Mouse (Mus musculus): Measurements from ENCODE around the gene Fbxl19. TPM values are rescaled to one million over a fixed set of nuclear protein-coding genes. Genes with fewer than 3 reads are reported as not detected.

The Fbxl19 gene
- 138 and 171 TPM in 2 replicates for polyA plus RNA-seq (2012; rRNA removed)

GRCm38 (mm10) chr7:127744366-127745045, at the start of gene Fbxl19:
TSS of gene Fbxl19 (plus strand) at chr7:127744543.
- DNase-seq (ENCODE audit: low read depth): peak; percentile 88
- TF ChIP-seq POLR2A (IDR thresholded peaks at IDR 0.05; ENCODE audit: borderline replicate concordance, extremely low read depth, insufficient read depth, insufficient read length, poor library complexity, severe bottlenecking): no peak
- peak; percentile 63; the same call in 1 of the 2 replicates for TF ChIP-seq CTCF (IDR thresholded peaks at IDR 0.05; ENCODE audit: borderline replicate concordance, extremely low read depth, insufficient read depth, insufficient read length)

- TF ChIP-seq CTCF (IDR thresholded peaks at IDR 0.05; ENCODE audit: borderline replicate concordance, extremely low read depth, insufficient read depth, insufficient read length) (no peak), POLR2A (IDR thresholded peaks at IDR 0.05; ENCODE audit: borderline replicate concordance, extremely low read depth, insufficient read depth, insufficient read length, poor library complexity, severe bottlenecking) (no peak)
Measured at GRCm38 (mm10) chr7:127698986-127699385, 45.4 kb upstream of the Fbxl19 start.

DNA sequence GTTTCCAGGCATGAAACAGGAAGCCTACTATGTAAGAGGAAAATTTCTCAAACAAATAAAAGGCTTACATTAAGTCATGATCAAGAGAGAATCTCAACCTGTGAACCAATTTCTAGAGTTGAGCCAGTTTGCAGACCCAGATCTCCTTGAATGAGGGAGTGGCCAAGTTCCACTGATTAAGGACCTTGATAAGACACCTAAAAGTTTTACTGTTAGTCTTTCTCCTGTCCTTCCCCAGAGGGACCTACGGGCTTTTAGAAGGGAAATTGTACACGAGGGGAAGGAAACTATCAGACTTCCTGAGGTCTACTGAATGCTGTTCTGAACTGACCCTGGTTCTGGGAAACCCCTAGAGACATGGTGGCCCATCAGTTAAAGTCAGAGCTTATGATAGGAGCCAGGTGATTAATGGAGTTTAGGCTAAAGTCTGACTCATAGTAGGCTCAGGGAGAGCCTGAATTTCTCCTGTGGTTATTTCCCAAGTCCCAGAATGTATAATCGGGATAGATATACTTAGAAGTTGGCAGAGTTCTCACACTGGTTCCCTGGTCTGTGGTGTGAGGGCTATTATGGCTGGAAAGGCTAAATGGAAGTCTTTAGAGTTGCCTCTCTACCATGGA, 43.5 kb upstream of the Fbxl19 start:
- no peak for DNase-seq (ENCODE audit: low read depth)
- TF ChIP-seq CTCF (IDR thresholded peaks at IDR 0.05; ENCODE audit: borderline replicate concordance, extremely low read depth, insufficient read depth, insufficient read length) (no peak), POLR2A (IDR thresholded peaks at IDR 0.05; ENCODE audit: borderline replicate concordance, extremely low read depth, insufficient read depth, insufficient read length, poor library complexity, severe bottlenecking) (no peak)

More at GRCm38 (mm10) chr7:127698986-127699385, 45.4 kb upstream of the Fbxl19 start:
- no peak for DNase-seq (ENCODE audit: low read depth)

DNA sequence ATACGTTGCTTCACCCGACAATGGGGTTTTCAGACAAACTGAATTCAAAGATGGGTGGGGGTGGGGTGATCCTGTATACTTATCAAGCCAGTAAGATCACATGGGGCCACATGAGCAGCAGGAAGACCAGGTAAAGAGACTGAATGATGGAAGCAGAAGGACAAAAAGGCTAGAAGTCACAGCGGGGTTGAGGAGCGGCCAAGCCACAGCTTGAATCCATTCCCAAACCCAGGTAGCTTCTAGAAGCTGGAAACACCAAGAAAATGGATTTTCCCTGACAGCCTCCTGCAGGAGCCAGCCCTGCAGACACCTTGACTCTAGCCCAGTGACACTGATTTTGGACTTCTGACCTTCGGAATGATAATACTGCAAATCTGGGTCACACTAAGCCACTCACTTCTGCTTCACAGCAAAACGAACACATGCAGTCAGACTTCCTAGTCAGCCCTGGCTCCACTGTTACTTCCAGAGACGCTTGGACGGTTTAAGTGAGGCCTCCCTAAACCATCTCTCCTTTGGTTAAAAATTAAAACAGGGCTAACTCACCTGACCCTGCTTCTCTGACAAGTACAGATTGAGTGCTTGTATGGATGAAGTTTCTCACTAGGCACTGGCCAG, 40.7 kb upstream of the Fbxl19 start:
- no peak for TF ChIP-seq CTCF (IDR thresholded peaks at IDR 0.05; ENCODE audit: borderline replicate concordance, extremely low read depth, insufficient read depth, insufficient read length)
- TF ChIP-seq POLR2A (IDR thresholded peaks at IDR 0.05; ENCODE audit: borderline replicate concordance, extremely low read depth, insufficient read depth, insufficient read length, poor library complexity, severe bottlenecking): no peak

DNA sequence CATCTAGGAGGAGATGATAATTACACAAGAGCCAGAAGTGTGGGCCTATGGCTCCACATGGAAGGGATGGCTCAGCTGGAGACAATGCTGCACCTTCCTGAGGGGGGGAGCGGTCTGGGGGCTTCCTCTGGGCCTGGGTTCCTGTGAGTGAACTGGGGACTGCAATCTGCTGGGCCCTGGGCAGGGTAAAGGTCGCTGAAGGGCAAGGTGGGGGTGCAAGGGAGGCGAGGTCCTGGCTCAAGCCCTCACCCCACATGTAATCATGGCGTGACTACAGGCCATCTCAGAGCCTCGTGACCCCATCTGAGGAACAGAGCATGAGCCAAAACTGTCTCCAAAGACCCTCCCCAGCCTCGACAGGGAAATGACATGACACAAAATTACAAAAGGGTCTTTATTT, 39.7 kb upstream of the Fbxl19 start:
- TF ChIP-seq CTCF (IDR thresholded peaks at IDR 0.05; ENCODE audit: borderline replicate concordance, extremely low read depth, insufficient read depth, insufficient read length) (no peak), POLR2A (IDR thresholded peaks at IDR 0.05; ENCODE audit: borderline replicate concordance, extremely low read depth, insufficient read depth, insufficient read length, poor library complexity, severe bottlenecking) (no peak)
- DNase-seq (ENCODE audit: low read depth): no peak

More for the DNA sequence above, 40.7 kb upstream of the Fbxl19 start:
- DNase-seq (ENCODE audit: low read depth): no peak

DNA sequence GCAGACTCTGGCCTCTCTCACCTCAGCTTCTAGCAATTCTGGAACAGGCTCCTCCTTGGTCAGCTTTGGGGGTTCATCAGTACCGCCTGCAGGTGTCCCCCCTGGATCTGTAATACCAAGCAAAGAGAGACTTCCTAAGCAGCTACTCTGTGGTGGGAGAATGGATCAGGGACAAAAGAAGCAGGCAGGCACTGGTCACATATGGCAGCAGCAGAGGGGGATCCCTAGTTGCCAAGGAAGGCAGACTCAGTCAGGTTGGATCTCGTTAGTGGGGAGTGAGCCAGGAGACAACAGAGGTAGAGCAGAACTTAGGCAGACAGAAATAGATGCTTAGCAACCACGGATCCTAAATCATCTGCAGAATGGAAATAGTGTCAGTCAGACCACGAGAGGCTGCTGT, 38.6 kb upstream of the Fbxl19 start:
- peak; percentile 30 for DNase-seq (ENCODE audit: low read depth)
- no peak for TF ChIP-seq CTCF (IDR thresholded peaks at IDR 0.05; ENCODE audit: borderline replicate concordance, extremely low read depth, insufficient read depth, insufficient read length)
- TF ChIP-seq POLR2A (IDR thresholded peaks at IDR 0.05; ENCODE audit: borderline replicate concordance, extremely low read depth, insufficient read depth, insufficient read length, poor library complexity, severe bottlenecking): no peak

DNA sequence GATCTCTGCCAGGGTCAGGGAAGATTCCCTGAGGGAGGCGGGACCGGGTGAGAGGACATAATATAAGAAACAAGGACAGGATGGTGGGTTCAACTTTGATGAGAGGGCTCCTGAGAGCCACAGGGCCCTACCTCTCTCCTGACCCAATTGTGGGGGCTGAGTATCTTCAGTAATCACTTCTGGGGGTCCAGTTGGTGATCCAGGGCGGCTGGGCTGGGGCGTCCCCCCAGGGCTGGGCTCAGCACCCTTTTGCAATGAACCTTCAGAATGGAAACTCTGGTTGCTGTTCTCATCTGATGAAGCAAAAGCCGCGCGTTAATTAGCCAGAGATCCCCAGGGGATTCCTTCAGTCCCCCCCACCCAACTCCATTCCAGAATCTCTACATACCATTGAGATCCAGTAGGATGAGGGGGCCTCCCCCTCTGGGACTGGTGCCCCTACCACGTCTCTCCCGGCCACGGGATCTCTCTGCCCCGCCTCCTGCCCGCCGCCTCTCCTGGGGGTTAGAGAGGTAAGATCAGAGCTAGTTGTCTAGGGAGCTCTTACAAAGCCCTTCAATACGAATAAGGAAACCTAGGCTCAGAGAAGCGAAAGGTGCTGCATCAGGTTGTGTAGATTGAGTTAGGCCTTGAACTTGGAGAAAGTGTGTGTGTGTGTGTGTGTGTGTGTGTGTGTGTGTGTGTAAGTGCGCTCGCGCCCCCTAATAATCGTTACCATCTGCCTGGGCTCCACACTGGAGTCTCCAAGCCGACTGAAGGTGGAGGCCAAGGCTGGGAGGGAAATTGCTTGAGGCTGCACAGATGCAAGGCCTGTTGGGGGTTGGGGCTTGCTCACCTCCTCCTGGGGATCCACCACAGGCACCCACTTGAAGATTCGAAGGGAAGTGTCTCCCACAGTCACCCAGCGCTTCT, 37.0 kb upstream of the Fbxl19 start:
- no peak for TF ChIP-seq POLR2A (IDR thresholded peaks at IDR 0.05; ENCODE audit: borderline replicate concordance, extremely low read depth, insufficient read depth, insufficient read length, poor library complexity, severe bottlenecking)
- no peak for TF ChIP-seq CTCF (IDR thresholded peaks at IDR 0.05; ENCODE audit: borderline replicate concordance, extremely low read depth, insufficient read depth, insufficient read length)
- DNase-seq (ENCODE audit: low read depth): peak; percentile 62

GRCm38 (mm10) chr7:127707957-127708206, 36.5 kb upstream of the Fbxl19 start:
- TF ChIP-seq POLR2A (IDR thresholded peaks at IDR 0.05; ENCODE audit: borderline replicate concordance, extremely low read depth, insufficient read depth, insufficient read length, poor library complexity, severe bottlenecking) (no peak), CTCF (IDR thresholded peaks at IDR 0.05; ENCODE audit: borderline replicate concordance, extremely low read depth, insufficient read depth, insufficient read length) (no peak)
- no peak for DNase-seq (ENCODE audit: low read depth)

- peak; percentile 95 for DNase-seq (ENCODE audit: low read depth)
- TF ChIP-seq POLR2A (IDR thresholded peaks at IDR 0.05; ENCODE audit: borderline replicate concordance, extremely low read depth, insufficient read depth, insufficient read length, poor library complexity, severe bottlenecking) (peak; percentile 33), CTCF (IDR thresholded peaks at IDR 0.05; ENCODE audit: borderline replicate concordance, extremely low read depth, insufficient read depth, insufficient read length) (peak; percentile 44; the same call in 1 of the 2 replicates)
Measured at GRCm38 (mm10) chr7:127708207-127709078, 35.9 kb upstream of the Fbxl19 start, which contains the start of gene Bcl7c. TSS of gene Bcl7c (minus strand) at chr7:127708933.
